In the genomic region with DNA sequence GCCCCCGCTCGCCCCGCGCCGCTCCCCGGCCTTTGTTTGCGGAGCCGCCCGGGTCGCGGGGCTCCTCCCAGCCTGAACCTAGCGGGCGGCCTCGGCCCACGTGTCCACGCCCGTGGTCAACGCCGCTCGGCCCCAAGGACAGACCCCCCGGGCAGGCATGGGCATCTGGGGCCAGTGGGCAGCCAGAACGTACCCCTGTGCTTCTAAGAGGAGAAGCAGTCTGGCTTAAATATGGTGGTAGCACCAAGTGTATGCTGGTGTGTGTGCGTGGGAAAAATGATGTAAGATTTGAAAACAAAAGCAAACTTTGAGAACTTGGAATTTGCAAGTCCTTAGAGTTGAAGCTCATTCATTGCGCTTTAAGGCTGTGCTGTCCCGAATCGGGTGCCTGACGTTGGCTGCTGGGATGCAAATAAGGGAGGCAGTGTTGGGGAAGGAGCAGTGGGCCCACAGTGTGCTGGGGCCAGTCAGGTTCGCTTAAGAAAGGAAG, we compare ENCODE assay signal across 8 mouse cellular contexts. TPM values are rescaled to one million over a fixed set of nuclear protein-coding genes. Genes with fewer than 3 reads are reported as not detected.
DNase-seq lines count a peak whose midpoint lies in the region; ATAC-seq and TF ChIP-seq lines count a peak whose summit lies in the region.

No protein-coding gene starts in this region.

- H3K4me3 ChIP-seq in heart, embryonic 13.5 days: peak overlapping the region; percentile 99
- peak overlapping the region; percentile 66 to 95 (median 94) for H3K4me3 ChIP-seq in CH12.LX (replicated peaks in 1 of 3; ENCODE audit: low read depth in 2 of 3, low read length in 2 of 3, poor library complexity in 1 of 3)

- peak overlapping the region; percentile 98 for H3K9ac ChIP-seq in heart, embryonic 13.5 days
- peak overlapping the region; percentile 90 for H3K9ac ChIP-seq in CH12.LX (ENCODE audit: insufficient read depth, low read depth)

- no peak for TF ChIP-seq RAD21 in CH12.LX (IDR thresholded peaks at IDR 0.05; ENCODE audit: low read depth, low read length)

- no peak for TF ChIP-seq CTCF in CH12.LX (conservative IDR thresholded peaks at IDR 0.05 in 1 of 2, IDR thresholded peaks at IDR 0.05 in 1 of 2; ENCODE audit: low read depth in 2 of 2, low read length in 2 of 2)

- peaks cover 6% of the 10 kb centered on the region for H3K36me3 ChIP-seq in heart, embryonic 13.5 days
- peaks cover 3 to 14% of the 10 kb centered on the region in 2 experiments for H3K36me3 ChIP-seq in CH12.LX (replicated peaks in 1 of 2; ENCODE audit: control insufficient read depth in 1 of 2, insufficient read depth in 1 of 2, low read length in 1 of 2)

- peak; percentile 37; the same call in 1 of the 2 replicates for ATAC-seq in heart, embryonic 13.5 days (ENCODE audit: extremely low read depth, insufficient number of reproducible peaks, low FRiP score, low TSS enrichment)

- H3K27ac ChIP-seq in heart, embryonic 13.5 days (replicated peaks): peak overlapping the region; percentile 85
- peak overlapping the region; percentile 89 for H3K27ac ChIP-seq in CH12.LX (ENCODE audit: insufficient read depth, low read depth)

- dilution Hi-C loops in CH12.LX (cut with MboI; ENCODE audit: extremely low pct_ligation_motif_present, extremely low pct_unique_long_range_greater_than_20kb, low sequenced_read_pairs): no loop called here

- in situ Hi-C loops in CH12.LX (cut with MboI; ENCODE audit: low pct_ligation_motif_present, low pct_unique_long_range_greater_than_20kb, low sequenced_read_pairs): no loop called here

- WGBS in heart, embryonic 13.5 days: under 1% methylated on average over 28 of the region's 28 CpGs

- no peaks in the 10 kb centered on the region for H3K27me3 ChIP-seq in heart, embryonic 13.5 days (replicated peaks)
- no peaks in the 10 kb centered on the region for H3K27me3 ChIP-seq in CH12.LX (replicated peaks)

- H3K4me2 ChIP-seq in heart, embryonic 13.5 days: peak overlapping the region; percentile 81
- peak overlapping the region; percentile 81 for H3K4me2 ChIP-seq in CH12.LX (ENCODE audit: insufficient read depth, low read depth, poor library complexity, severe bottlenecking)

- TF ChIP-seq EP300 in CH12.LX (IDR thresholded peaks at IDR 0.05; ENCODE audit: low read length): no peak

- H3K9me3 ChIP-seq in heart, embryonic 13.5 days: no peaks in the 10 kb centered on the region
- H3K9me3 ChIP-seq in CH12.LX (replicated peaks; ENCODE audit: low read length): no peaks in the 10 kb centered on the region

- no peak for DNase-seq in heart, adult 11 months
- DNase-seq in CH12.LX (ENCODE audit: extremely low read depth): peak; percentile 77
- DNase-seq in embryo, embryonic 11 days: peak; percentile 65
- peak; percentile 58 for DNase-seq in induced T-regulatory cell, adult 2 months (ENCODE audit: low read depth)
- DNase-seq in lung, postnatal 10 days: peak; percentile 43
- DNase-seq in telencephalon, adult 2 months (ENCODE audit: low read depth, low spot score): peak; percentile 24
- no peak for DNase-seq in layer of hippocampus, adult 11-12 months (ENCODE audit: low spot score)

- TF ChIP-seq POLR2A in CH12.LX (IDR thresholded peaks at IDR 0.05; ENCODE audit: low read depth, low read length): no peak

- peaks cover 45% of the 10 kb centered on the region for H3K79me2 ChIP-seq in CH12.LX (replicated peaks; ENCODE audit: control insufficient read depth, extremely low read depth, insufficient read depth, poor library complexity, severe bottlenecking)

- peaks cover 51% of the 10 kb centered on the region for H3K4me1 ChIP-seq in heart, embryonic 13.5 days
- H3K4me1 ChIP-seq in CH12.LX (ENCODE audit: control insufficient read depth in 1 of 2, insufficient read depth in 2 of 2): peaks cover 10 to 47% of the 10 kb centered on the region in 2 experiments

TF ChIP-seq in CH12.LX, 34 proteins besides CTCF, POLR2A, EP300 and RAD21:
- TF ChIP-seq HCFC1 (IDR thresholded peaks at IDR 0.05; ENCODE audit: low read depth, low read length) (no peak), USF1 (IDR thresholded peaks at IDR 0.05; ENCODE audit: low read depth, low read length) (no peak), USF2 (conservative IDR thresholded peaks at IDR 0.05; ENCODE audit: low read depth, low read length) (no peak), IRF4 (IDR thresholded peaks at IDR 0.05; ENCODE audit: low read depth, low read length) (no peak; the same call in 1 of the 2 replicates), MEF2A (IDR thresholded peaks at IDR 0.05; ENCODE audit: borderline replicate concordance, low read depth, low read length) (peak; percentile 70; the same call in 1 of the 2 replicates), MYC (IDR thresholded peaks at IDR 0.05; ENCODE audit: low read depth, low read length) (0 out of 2 replicates have a peak, but pooled peaks have one; percentile 41), TBP (conservative IDR thresholded peaks at IDR 0.05; ENCODE audit: low read depth, low read length) (peak; percentile 64; the same call in 1 of the 2 replicates), BHLHE40 (IDR thresholded peaks at IDR 0.05; ENCODE audit: low read depth, low read length) (peak; percentile 51), MXI1 (IDR thresholded peaks at IDR 0.05; ENCODE audit: low read depth, low read length) (no peak; the same call in 1 of the 2 replicates), SIN3A (IDR thresholded peaks at IDR 0.05; ENCODE audit: low read length) (peak; percentile 35; the same call in 1 of the 2 replicates)

RNA-seq across cellular contexts. Expression of a gene that starts 0.5 kb away (rescaled TPM):
- 27.8 and 29.6 TPM in 2 replicates for polyA plus RNA-seq in heart, embryonic 13.5 days (2015; fragmentation: Nextera tagmentation; extraction: Ambion mirVana)
- total RNA-seq in CH12.LX (2012; rRNA removed) (17.6 and 17.8 TPM in 2 replicates), CH12.LX (2014; rRNA removed) (25.0 and 25.7 TPM in 2 replicates)
- polyA plus RNA-seq in CH12.LX (2012; ENCODE audit: insufficient read length, low read depth): 26.0 and 28.2 TPM in 2 replicates

Comparison
In these comparisons a context has a peak if more than half of its experiments do, and no peak if none do; other contexts are left out.
1. DNase-seq: peak in CH12.LX (single experiment), embryo, embryonic 11 days (single experiment), induced T-regulatory cell, adult 2 months (single experiment), lung, postnatal 10 days (single experiment) and telencephalon, adult 2 months (single experiment); none in heart, adult 11 months (single experiment) and layer of hippocampus, adult 11-12 months (single experiment).